Mouse (Mus musculus) monocyte, adult 5-6 weeks (primary cell): Measurements from ENCODE around the gene Nr4a1. TPM values are rescaled to one million over a fixed set of nuclear protein-coding genes. Genes with fewer than 3 reads are reported as not detected.

Experiments used
- ATAC-seq: fragments of 153-309, 156-312 bp; replicated peaks from 2 replicates; pipeline ENCODE4 v1.8.0; 2017; ENCODE audit warnings: mild to moderate bottlenecking; ENCODE audit not compliant: low TSS enrichment, insufficient number of reproducible peaks, severe bottlenecking, poor library complexity, low FRiP score
- total RNA-seq: library from RNA; stranded (forward); fragments of 200-1000, 200-491, 200-594 nt; gene quantifications from 3 replicates; pipeline ENCODE4 v1.2.3, GENCODE M21; 2017

Nr4a1 gene
- total RNA-seq, 1 experiment from 2014 or later = 717 TPM

DNA sequence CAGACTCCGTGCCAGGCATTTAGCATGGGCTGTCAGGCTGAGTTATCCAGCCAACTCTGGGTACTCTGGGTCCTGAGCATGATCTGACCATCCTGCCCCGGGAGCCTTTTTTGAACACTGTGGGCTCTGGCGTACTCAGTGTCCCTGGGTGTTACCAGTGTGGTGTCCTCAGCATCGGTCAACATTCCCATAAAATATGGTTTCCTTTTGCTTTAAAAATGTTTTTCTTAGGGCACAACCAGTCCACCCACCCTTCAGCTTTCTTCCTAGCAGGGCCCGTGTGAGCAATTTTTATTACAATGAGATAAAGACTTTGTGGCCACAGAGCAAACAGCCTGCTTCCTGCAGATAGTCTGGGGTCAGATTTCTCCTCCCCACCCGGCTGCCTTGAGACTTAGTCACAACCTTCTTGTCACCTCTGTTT lies 66.6 kb downstream of the Nr4a1 start:
- no peak for ATAC-seq

DNA sequence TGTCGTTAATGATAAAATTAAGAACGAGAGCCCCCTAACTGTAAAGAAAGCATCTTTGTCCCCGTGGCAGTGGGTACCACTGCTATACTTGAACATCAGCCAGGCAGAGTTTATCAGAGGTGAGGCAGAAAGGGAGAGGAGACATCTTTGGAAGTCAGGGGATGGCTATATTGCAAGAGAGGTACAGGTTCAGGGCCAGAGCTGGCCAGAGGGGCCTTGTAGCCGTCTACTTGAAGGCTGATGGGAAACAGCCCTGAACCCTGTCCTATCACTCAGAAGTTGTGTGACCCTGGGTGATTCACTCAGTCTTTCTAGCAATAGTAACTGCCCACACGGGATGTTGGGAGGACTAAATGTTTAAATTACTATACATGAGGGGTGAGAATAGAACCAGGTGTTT lies 67.1 kb downstream of the Nr4a1 start:
- ATAC-seq = no peak

- no peak for ATAC-seq
Measured at GRCm38 (mm10) chr15:101322106-101322505, 68.0 kb downstream of the Nr4a1 start.

GRCm38 (mm10) chr15:101322640-101323039 lies 68.6 kb downstream of the Nr4a1 start:
- ATAC-seq = no peak

DNA sequence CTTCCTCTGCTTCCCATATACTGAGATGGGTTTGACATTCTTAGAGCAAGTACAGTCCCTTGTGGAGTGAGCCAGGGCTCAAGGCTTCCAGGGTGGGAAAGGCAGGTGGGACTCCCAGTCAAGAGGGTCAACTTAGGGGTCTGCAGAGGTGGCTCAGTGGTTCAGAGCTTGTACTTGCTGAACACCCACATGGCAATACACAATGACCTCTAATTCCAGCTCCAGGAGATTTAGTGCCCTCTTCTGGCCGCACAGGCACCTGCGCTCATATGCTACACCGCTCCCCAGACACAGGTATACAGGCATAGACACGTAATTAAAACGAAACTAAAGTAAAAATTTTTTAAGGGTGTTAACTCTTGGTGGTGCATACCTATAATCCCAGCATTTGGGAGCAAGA lies 69.4 kb downstream of the Nr4a1 start:
- no peak for ATAC-seq

Other genes starting within 250 kb of the Nr4a1 start
- not detected in 3 replicates for gene Gm47841, start 206.9 kb upstream of the Nr4a1 start, total RNA-seq
- 0.57 TPM in 1 of 3 replicates, not detected in the others for gene Fignl2, start 175.7 kb upstream of the Nr4a1 start, total RNA-seq
- not detected in 3 replicates for gene Ankrd33, start 138.5 kb upstream of the Nr4a1 start, total RNA-seq
- 8.5 to 20.0 TPM (median 11.2 TPM) in 3 replicates for gene Acvrl1, start 125.7 kb upstream of the Nr4a1 start, total RNA-seq
- gene Acvr1b, start 80.2 kb upstream of the Nr4a1 start, total RNA-seq = 14.2 to 16.4 TPM (median 14.2 TPM) in 3 replicates
- 4.9 to 10.8 TPM (median 9.0 TPM) in 3 replicates for gene Grasp, start 30.1 kb upstream of the Nr4a1 start, total RNA-seq
- gene Atg101, start 30.0 kb downstream of the Nr4a1 start, total RNA-seq = 52.9 to 72.0 TPM (median 58.7 TPM) in 3 replicates
- gene 6030408B16Rik, start 38.9 kb downstream of the Nr4a1 start, total RNA-seq = 0.75 to 1.4 TPM in 2 of 3 replicates, not detected in the other
- 124 to 181 TPM (median 163 TPM) in 3 replicates for gene Krt80, start 115.9 kb downstream of the Nr4a1 start, total RNA-seq
- 3.0 to 8.2 TPM (median 4.9 TPM) in 3 replicates for gene Krt7, start 156.8 kb downstream of the Nr4a1 start, total RNA-seq
- gene Krt87, start 184.5 kb downstream of the Nr4a1 start, total RNA-seq = not detected in 3 replicates
- not detected in 3 replicates for gene Krt88, start 193.5 kb downstream of the Nr4a1 start, total RNA-seq
- not detected in 3 replicates for gene Krt81, start 209.5 kb downstream of the Nr4a1 start, total RNA-seq
- 0.11 to 2.1 TPM in 2 of 3 replicates, not detected in the other for gene Krt86, start 219.2 kb downstream of the Nr4a1 start, total RNA-seq
- not detected in 3 replicates for gene Krt83, start 237.2 kb downstream of the Nr4a1 start, total RNA-seq